Mouse (Mus musculus) E14TG2a.4 (cell line): ENCODE results near the gene Ppp1r12c.

Experiments used
- H3K27me3 ChIP-seq: 2 replicates; pipeline ENCODE4 v1.6.1; 2014; ENCODE audit warnings: low read length, control low read depth; ENCODE audit not compliant: insufficient read depth
- H3K36me3 ChIP-seq: 2 replicates; pipeline ENCODE4 v1.6.1; 2014; ENCODE audit warnings: low read length, control low read depth; ENCODE audit not compliant: insufficient read depth
- H3K4me1 ChIP-seq: replicated peaks from 2 replicates; pipeline ENCODE4 v1.6.1; 2014; ENCODE audit warnings: low read depth, low read length, control low read depth
- H3K4me3 ChIP-seq: replicated peaks from 2 replicates; pipeline ENCODE4 v1.5.1; 2014; ENCODE audit warnings: mild to moderate bottlenecking, low read length
- H3K9me3 ChIP-seq: 2 replicates; pipeline ENCODE4 v1.6.1; 2014; ENCODE audit warnings: low read length, control low read depth
- CTCF ChIP-seq: conservative IDR thresholded peaks from 2 replicates; pipeline ENCODE4 v1.5.1; 2014; ENCODE audit warnings: low read length
- NANOG ChIP-seq: IDR thresholded peaks from 2 replicates; pipeline ENCODE4 v1.6.1; 2014; ENCODE audit warnings: borderline replicate concordance, low read length, mixed read lengths
- POU5F1 ChIP-seq: IDR thresholded peaks from 2 replicates; pipeline ENCODE4 v1.6.1; 2014; ENCODE audit warnings: low read length, borderline replicate concordance

Gene Ppp1r12c

DNA sequence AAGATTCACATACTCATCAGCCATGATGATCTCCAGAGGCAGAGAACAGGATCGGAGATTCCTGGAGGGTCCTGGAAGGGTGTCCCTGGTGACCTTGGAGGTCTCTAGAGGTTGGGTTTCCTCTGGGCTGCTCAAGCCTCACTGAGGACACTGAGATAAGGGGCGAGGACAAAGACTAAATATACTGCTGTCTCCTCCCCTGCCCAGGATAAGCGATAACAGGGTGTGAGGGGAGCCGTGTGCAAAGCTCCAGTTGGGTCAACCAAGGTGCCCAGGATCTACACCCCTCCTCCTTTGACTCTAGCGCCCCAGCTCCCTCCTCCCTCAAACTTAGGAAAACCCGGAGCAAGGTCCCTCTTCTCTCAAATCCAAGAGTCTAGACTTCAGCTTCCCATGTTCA lies 20.8 kb upstream of the Ppp1r12c start:
- H3K4me1 ChIP-seq, result peaks cover 59% of the 10 kb centered on the region
- H3K27me3 ChIP-seq, result peaks cover 26% of the 10 kb centered on the region
- H3K36me3 ChIP-seq, result peaks cover 30% of the 10 kb centered on the region
- no peak for TF ChIP-seq POU5F1
- no peak for TF ChIP-seq CTCF
- TF ChIP-seq NANOG, result no peak
- H3K9me3 ChIP-seq, result 0 out of 2 replicates have a peak, but pooled peaks cover 3% of the 10 kb centered on the region
- H3K4me3 ChIP-seq, result peak overlapping the region; percentile 35; the same call in 1 of the 2 replicates

DNA sequence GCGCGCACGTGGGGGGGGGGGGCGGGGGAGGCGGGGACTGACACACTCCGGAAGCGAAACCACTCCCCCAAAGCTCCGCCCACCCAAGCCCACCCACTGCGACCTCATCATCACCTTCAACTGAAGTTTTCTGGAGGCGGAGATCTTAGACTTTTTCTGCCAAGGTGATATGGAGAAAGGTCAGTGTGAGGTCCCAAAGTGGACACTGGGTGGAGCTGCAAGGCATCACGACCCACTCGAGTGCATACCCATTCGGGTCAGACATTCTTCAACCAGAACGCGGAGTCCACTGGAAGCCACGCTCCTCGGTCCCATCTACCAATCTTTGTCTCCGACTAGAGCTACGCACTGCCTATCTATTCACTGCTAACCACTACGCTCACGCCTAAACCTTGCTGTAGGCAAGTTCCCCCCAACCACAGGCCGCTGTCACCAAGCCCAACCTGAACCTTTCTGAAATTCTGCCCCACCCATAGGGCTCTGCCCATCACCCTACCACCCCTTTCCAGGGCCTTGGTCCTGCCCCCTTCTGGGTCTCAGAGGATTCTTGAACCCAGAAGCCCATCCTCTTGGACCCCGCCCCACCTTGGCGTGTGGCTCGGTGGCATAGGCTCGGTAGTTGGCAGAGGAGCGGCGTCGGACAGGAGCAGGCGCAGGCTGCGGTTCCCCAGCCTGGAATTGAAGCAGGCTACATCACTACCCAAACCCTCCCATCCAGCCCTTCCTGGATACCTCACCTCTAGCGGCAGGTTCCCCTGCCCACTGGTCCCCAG lies 19.9 kb upstream of the Ppp1r12c start:
- Histone ChIP-seq H3K9me3 (0 out of 2 replicates have a peak, but pooled peaks cover 3% of the 10 kb centered on the region), H3K4me3 (peak overlapping the region; percentile 61), H3K27me3 (peaks cover 26% of the 10 kb centered on the region), H3K4me1 (peaks cover 60% of the 10 kb centered on the region), H3K36me3 (peaks cover 30% of the 10 kb centered on the region)
- TF ChIP-seq NANOG (no peak), CTCF (no peak), POU5F1 (no peak)

GRCm38 (mm10) chr7:4518487-4518886 lies 17.0 kb upstream of the Ppp1r12c start:
- Histone ChIP-seq H3K36me3 (peaks cover 25% of the 10 kb centered on the region), H3K4me1 (peaks cover 77% of the 10 kb centered on the region), H3K27me3 (peaks cover 29% of the 10 kb centered on the region), H3K4me3 (no peak overlapping the region), H3K9me3 (no peaks in the 10 kb centered on the region)
- no peak for TF ChIP-seq CTCF
- no peak for TF ChIP-seq POU5F1
- no peak for TF ChIP-seq NANOG

DNA sequence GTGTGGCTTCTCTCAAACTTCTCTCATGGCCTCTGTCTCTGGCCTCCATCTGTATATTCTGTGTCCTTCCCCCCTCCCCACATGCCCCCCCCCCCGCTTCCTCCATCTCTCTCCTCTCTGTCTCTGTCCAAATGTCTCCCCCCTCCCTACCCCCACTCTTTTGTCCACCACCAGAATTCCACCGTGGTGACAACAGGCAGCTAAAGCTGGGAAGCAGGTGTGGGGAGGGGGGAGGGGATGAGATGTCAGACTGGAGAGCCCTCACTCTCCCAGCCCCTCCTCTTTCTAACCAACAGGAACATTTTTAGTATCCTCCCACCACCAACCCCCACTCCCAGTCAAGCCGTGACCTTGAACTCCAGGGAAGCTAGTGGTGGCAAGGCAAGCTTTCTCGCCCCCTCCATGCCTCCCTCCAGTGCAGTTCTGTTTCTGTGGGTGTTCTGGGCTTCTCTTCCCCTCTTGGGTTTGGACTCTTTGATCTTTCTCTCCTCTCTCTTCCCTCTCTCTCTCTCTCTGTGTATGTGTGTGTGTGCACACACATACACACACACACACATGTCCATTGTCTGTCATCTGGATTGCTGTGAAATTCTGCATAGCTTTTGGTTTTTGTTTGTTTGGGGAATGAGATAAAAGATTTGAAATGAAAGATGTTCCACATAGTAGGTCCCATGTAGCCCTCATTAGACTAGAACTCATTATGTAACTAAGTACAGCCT lies 15.0 kb upstream of the Ppp1r12c start, which contains the start of gene Tnnt1:
Gene Tnnt1, minus strand, starts transcription at position 51 of the 719 bp plus-strand sequence.
- Histone ChIP-seq H3K4me1 (peaks cover 63% of the 10 kb centered on the region), H3K27me3 (peaks cover 16% of the 10 kb centered on the region), H3K9me3 (no peaks in the 10 kb centered on the region), H3K4me3 (peak within 1 kb of the TSS; percentile 51; the same call in 1 of the 2 replicates), H3K36me3 (peaks cover 25% of the 10 kb centered on the region)
- TF ChIP-seq NANOG (no peak), CTCF (no peak), POU5F1 (no peak)

DNA sequence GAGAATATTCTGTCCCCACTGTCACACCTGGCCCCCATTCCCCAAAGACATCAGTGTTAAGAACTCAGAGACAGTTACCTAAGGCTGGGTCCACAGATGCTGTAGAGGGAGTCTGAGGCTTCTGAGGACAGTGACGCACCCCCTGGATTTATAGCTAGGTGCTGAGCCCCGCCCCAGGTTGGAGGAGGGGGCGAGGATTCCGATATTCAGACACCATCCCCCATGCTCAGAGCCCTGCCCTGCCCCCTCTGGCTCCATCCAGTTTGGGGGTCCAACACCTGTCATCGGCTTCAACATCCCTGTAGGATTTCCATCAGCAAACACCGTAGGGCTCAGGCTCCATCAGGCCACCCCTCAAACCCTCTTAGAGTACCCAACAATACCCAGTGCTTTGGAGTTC lies 14.4 kb upstream of the Ppp1r12c start:
- H3K36me3 ChIP-seq, result peaks cover 25% of the 10 kb centered on the region
- peaks cover 57% of the 10 kb centered on the region for H3K4me1 ChIP-seq
- H3K9me3 ChIP-seq, result no peaks in the 10 kb centered on the region
- H3K4me3 ChIP-seq, result peak overlapping the region; percentile 51; the same call in 1 of the 2 replicates
- peaks cover 12% of the 10 kb centered on the region for H3K27me3 ChIP-seq
- TF ChIP-seq POU5F1, result no peak
- no peak for TF ChIP-seq CTCF
- TF ChIP-seq NANOG, result no peak

DNA sequence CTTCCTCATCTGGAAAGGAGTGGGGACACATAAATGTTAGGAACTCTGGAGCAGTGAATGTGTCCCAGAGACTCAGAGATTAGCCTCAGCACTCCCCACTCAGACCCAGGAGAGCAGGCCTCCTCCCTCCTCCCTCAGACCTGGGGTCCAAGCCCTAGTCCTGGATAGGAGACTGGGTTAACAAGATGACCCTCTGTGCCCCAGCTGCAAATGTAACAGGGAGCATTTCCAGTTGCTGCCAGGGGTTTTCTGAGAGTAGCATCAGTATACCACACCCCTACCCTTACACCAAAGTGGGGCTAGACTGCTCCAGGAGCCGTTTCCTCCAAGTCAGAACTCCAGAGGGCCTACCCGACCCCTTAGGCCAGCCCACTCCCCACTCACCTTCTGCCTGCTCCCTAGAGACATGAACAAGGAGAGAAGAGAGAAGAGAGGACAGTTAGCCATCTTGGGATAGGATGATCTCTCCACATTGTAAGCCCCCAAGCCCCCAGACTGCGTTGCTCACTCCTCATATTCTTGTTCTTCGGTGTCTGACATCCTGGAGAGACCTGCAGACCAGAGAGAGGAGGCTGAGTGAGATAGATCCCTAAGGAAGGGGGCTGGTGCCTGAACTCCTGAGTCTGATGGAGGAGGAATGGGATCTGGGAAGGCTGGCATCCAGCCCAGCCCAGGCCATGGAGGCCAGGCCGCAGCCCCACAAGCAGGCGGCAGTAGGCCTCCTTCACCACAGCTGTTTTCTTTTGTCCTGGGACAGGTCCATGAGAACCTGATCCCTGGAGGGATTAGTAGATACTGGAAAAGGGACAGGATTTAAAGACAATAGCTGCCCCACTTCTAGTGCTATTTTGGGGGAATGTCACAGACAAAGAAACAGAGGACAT lies 12.6 kb upstream of the Ppp1r12c start:
- peaks cover 60% of the 10 kb centered on the region for H3K4me1 ChIP-seq
- peak overlapping the region; percentile 43 for H3K4me3 ChIP-seq
- no peak for TF ChIP-seq CTCF
- TF ChIP-seq NANOG, result no peak
- no peak for TF ChIP-seq POU5F1
- H3K9me3 ChIP-seq, result no peaks in the 10 kb centered on the region
- peaks cover 3% of the 10 kb centered on the region; the same call in 1 of the 2 replicates for H3K27me3 ChIP-seq
- peaks cover 11% of the 10 kb centered on the region for H3K36me3 ChIP-seq

DNA sequence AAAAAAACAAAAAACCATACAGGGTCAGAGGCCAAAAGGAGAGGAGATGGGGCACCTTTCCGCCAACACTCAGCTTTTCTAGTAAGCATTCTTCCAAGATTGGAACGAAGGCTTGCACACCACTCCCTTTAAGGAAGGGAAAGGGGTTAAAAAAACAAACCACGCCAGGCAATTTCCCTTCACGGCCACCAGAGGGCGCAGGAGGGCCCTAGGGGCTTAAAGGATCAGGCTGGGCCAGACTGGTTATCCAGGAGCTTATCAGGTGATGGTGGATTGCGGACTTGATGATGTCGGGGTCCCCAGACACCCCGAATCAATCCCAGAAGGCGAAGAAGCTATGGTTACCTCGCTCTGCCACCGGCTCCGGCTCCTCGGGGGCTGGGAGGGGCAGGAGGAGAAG lies 11.8 kb upstream of the Ppp1r12c start:
- Histone ChIP-seq H3K27me3 (peaks cover 3% of the 10 kb centered on the region; the same call in 1 of the 2 replicates), H3K4me3 (peak overlapping the region; percentile 43), H3K9me3 (no peaks in the 10 kb centered on the region), H3K4me1 (peaks cover 67% of the 10 kb centered on the region), H3K36me3 (peaks cover 4% of the 10 kb centered on the region)
- TF ChIP-seq CTCF (peak; percentile 100), NANOG (no peak)
